Mouse (Mus musculus) heart, adult 2 months (tissue): ENCODE measurements around the gene Tfap4. TPM values are rescaled to one million over a fixed set of nuclear protein-coding genes. Genes with fewer than 3 reads are reported as not detected.
"Not testable (repeated sequence)": the region's sequence is repeated elsewhere in the genome, so short reads cannot be mapped to it uniquely, and the experiment has no call there.

Source experiments
- DNase-seq, 2 experiments: peaks; one replicate each; pipeline ENCODE4 v3.0.0; 2021
- H3K27ac ChIP-seq: fragments of 200-600 bp; 2 replicates; pipeline ENCODE4 v1.8.1; 2022
- H3K27me3 ChIP-seq: fragments of 200-500 bp; 2 replicates; pipeline ENCODE4 v1.6.1; 2012; ENCODE audit warnings: mild to moderate bottlenecking, low read length, inconsistent platforms, mixed read lengths; ENCODE audit not compliant: control insufficient read depth, insufficient read depth
- H3K36me3 ChIP-seq: fragments of 200-500 bp; 2 replicates; pipeline ENCODE4 v1.6.1; 2012; ENCODE audit warnings: low read length, inconsistent platforms; ENCODE audit not compliant: control insufficient read depth, insufficient read depth
- H3K4me1 ChIP-seq: fragments of 200-500 bp; 2 replicates; pipeline ENCODE4 v1.6.1; 2011; ENCODE audit warnings: low read length; ENCODE audit not compliant: control insufficient read depth, insufficient read depth
- H3K4me3 ChIP-seq: fragments of 200-600 bp; 2 replicates; pipeline ENCODE4 v1.8.1; 2022
- H3K79me2 ChIP-seq: fragments of 200-500 bp; replicated peaks from 2 replicates; pipeline ENCODE4 v1.6.1; 2012; ENCODE audit warnings: mild to moderate bottlenecking, inconsistent platforms, low read length, moderate library complexity, mixed read lengths; ENCODE audit not compliant: control insufficient read depth, insufficient read depth
- H3K9ac ChIP-seq: fragments of 200-500 bp; 2 replicates; pipeline ENCODE4 v1.6.1; 2012; ENCODE audit warnings: low read depth, mild to moderate bottlenecking, control low read depth, inconsistent platforms, low read length, mixed read lengths
- CTCF ChIP-seq: fragments of 200-600 bp; IDR thresholded peaks from 2 replicates; pipeline ENCODE4 v1.8.1; 2022; ENCODE audit warnings: antibody characterized with exemption, mild to moderate bottlenecking, moderate library complexity
- EP300 ChIP-seq: fragments of 200-500 bp; IDR thresholded peaks from 2 replicates; pipeline ENCODE4 v1.6.1; 2011; ENCODE audit warnings: low read depth, low read length, control low read depth; ENCODE audit not compliant: insufficient read depth
- POLR2A ChIP-seq: fragments of 200-500 bp; IDR thresholded peaks from 2 replicates; pipeline ENCODE4 v1.6.1; 2011; ENCODE audit warnings: mild to moderate bottlenecking, low read depth, low read length, control low read depth; ENCODE audit not compliant: insufficient read depth
- WGBS: fragments of 180-500 bp; shearing (Covaris S2); methylation state at CpG from one replicate; pipeline ENCODE4 v1.1.7; 2018; 5-methylcytosine and 5-hydroxymethylcytosine counted together
- intact Hi-C: fragments of 180-260 bp; cut with DNase I; formaldehyde crosslinking; loops from one replicate; pipeline ENCODE4 v1.15.1; 2025
- polyA plus RNA-seq: library from polyadenylated mRNA; depleted of rRNA; stranded (reverse); fragments of >200 nt; gene quantifications from 2 replicates; pipeline ENCODE4 v1.2.3, GENCODE M21; 2012
- total RNA-seq, 2 experiments: library from RNA; stranded (reverse); gene quantifications; 2 replicates each; pipeline ENCODE4 v1.2.3; 2021

Gene Tfap4
- total and polyA plus RNA-seq, 3 experiments = 2.4 to 3.4 (median 3.2) TPM

DNA sequence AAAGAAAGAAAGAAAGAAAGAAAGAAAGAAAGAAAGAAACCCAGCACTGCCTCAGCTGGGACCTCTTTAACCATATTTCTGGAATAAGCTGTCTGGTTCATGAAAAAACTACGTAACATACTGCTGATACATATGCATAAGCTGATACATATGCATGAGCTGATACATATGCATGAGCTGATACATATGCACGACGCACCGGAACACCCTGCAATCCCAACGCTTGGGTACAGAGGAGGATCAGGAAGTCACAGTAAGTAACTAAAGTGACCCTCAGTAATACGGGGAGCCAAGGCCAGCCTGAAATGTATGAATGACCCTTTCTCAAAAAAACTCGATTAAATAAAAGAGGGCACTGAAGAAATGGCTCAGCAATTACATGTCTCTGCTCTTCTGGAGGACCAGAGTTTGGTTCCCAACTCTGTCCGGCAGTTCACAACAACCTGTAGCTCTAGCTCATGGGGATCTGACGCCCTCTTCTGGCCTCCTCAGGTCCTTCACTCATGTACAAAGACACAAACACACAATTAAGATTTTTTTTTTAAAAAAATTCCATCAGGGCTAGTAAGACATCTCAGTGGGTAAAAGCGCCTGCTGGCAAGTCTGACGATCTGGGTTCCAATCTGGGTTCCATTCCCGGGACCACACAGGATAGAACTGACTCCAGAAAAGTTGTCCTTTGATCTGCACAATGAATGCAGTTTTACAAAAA, 19.4 kb downstream of the Tfap4 start:
- TF ChIP-seq EP300 (no peak), POLR2A (no peak), CTCF (no peak)
- intact Hi-C loops = loop anchor here (5.0 kb wide), 1 partner anchor 118 kb away; the partner anchor contains the start of gene Adcy9
- H3K79me2 ChIP-seq = no peaks in the 10 kb centered on the region
- DNase-seq = no peak
- no peaks in the 10 kb centered on the region for H3K27me3 ChIP-seq
- peaks cover 2% of the 10 kb centered on the region for H3K4me1 ChIP-seq
- H3K9ac ChIP-seq = no peak overlapping the region
- WGBS = 91% methylated on average over 12 of the region's 12 CpGs
- H3K36me3 ChIP-seq = no peaks in the 10 kb centered on the region
- H3K27ac ChIP-seq = no peak overlapping the region
- no peak overlapping the region for H3K4me3 ChIP-seq

DNA sequence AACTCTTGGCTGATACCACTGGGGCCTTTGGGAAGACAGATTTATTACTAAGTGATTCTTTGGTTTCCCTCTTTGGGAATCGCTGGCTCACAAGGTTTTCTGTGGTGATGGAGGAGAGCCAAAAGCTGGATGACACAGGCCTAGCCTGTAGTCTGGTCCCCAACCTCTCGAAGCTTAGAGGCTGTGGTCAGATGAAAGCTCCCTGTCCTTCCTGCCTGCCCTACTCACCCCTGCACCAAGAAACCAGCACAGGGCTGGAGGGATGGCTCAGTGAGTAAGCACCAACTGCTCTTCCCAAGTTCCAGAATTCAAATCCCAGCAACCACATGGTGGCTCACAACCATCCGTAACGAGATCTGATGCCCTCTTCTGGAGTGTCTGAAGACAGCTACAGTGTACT, 20.1 kb downstream of the Tfap4 start:
- no peak overlapping the region for H3K9ac ChIP-seq
- H3K36me3 ChIP-seq = no peaks in the 10 kb centered on the region
- no peak overlapping the region for H3K27ac ChIP-seq
- WGBS = 82% methylated on average over 4 of the region's 4 CpGs
- no peaks in the 10 kb centered on the region for H3K27me3 ChIP-seq
- H3K4me3 ChIP-seq = no peak overlapping the region
- no peak for DNase-seq
- intact Hi-C loops = no loop called here
- peaks cover 2% of the 10 kb centered on the region for H3K4me1 ChIP-seq
- no peaks in the 10 kb centered on the region for H3K79me2 ChIP-seq
- no peak for TF ChIP-seq CTCF
- TF ChIP-seq POLR2A = no peak
- TF ChIP-seq EP300 = no peak

DNA sequence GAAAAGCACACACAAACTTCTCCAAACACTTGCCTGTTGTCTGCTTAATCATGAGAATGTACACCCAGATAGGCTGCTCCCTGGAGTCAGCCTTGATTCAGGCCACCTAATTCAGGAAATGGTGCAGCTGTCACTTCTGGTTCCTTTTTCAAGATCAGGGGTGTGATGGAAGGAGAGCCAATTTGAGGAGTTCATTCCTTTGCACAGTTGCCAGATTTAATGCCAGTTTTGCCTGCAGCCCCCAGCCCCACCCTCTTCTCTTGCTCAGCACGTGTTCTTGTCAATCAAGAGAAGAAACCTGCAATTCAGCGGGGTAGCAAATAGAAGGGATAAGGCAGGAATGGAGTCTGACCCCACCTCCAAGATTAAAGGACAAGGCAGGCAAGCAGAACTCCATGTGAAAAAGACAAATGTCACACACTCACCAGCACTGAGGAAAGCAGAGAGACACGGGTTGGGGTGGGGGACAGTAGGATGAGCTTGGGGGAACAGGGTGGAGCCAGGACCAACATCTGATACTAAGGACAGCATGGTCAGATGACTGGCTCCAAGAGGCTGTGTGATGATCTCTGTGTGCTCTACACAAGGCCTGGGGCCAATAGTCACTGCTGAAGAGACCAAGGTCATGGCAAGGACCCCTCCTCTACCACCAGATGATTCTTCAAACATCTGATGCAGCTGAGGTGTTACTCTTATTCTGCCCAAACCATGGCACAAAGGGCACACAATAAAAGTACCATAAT, 21.9 kb downstream of the Tfap4 start:
- H3K27ac ChIP-seq = no peak overlapping the region
- WGBS = 46% methylated on average over 3 of the region's 3 CpGs
- no peaks in the 10 kb centered on the region for H3K27me3 ChIP-seq
- intact Hi-C loops = no loop called here
- no peak for DNase-seq
- H3K4me3 ChIP-seq = no peak overlapping the region
- no peaks in the 10 kb centered on the region for H3K36me3 ChIP-seq
- no peaks in the 10 kb centered on the region for H3K79me2 ChIP-seq
- H3K4me1 ChIP-seq = peaks cover 2% of the 10 kb centered on the region
- no peak overlapping the region for H3K9ac ChIP-seq
- TF ChIP-seq POLR2A = no peak
- no peak for TF ChIP-seq CTCF
- TF ChIP-seq EP300 = no peak

DNA sequence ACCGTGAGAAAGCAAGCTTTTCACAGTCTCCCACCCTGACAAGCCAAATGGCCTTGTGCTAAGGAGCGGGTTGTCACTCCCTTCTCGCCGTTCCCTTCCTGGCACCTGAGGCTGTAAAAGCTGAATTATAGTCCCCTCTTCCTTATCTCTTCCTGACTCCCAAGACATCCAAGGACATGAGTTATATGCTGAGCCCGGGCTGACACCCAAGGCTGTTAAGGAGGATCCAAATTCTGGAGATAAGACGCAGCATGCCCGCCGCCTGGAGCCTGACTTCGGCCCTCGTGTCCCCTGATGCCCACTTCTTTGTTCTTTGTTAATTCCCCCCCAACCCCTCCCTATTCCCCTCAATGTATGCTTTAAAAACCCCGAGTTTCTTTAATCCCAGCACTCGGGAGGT, 32.3 kb downstream of the Tfap4 start:
- H3K9ac ChIP-seq, DNase-seq, intact Hi-C loops, H3K4me1 ChIP-seq, H3K4me3 ChIP-seq, H3K27ac ChIP-seq, H3K27me3 ChIP-seq, H3K36me3 ChIP-seq, H3K79me2 ChIP-seq: not testable (repeated sequence)
- WGBS = 71% methylated on average over 12 of the region's 12 CpGs

DNA sequence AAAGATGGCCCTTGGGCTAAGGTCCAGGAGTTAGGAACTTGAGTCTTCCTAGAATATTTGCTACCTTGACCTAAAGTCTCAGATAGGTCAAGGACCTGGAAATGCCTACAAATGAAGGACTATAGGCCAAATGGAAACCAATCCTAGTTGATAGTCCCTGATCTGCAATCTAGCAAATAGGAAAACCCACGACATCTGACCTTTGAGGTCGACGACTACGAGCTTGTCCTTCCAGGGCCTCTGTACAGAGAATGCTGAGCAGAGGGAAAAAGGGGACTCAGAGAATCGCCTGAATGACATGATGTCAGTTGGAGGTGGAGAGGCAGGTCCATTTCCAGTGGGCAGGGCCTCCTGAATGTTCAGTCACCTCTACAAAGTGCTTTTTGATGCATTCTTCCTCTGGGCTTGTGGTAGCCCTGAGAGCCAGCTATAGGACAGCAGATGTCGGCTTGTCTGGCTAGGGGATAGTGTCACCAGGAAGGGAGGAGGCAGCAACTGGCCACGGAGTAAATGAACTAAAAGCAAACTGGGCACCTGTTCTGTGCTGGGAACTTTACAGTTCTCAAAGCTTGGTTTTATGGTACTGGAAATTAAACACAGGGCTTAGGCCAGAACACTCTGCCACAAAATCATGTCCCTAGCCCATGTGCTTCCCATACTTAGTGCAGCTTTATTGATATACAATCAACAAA, 36.2 kb downstream of the Tfap4 start:
- Histone ChIP-seq H3K9ac (peak overlapping the region; percentile 89; the same call in 1 of the 2 replicates), H3K4me3 (peak overlapping the region; percentile 58), H3K27me3 (no peaks in the 10 kb centered on the region), H3K4me1 (no peaks in the 10 kb centered on the region), H3K27ac (peak overlapping the region; percentile 97), H3K36me3 (peaks cover 5% of the 10 kb centered on the region; the same call in 1 of the 2 replicates), H3K79me2 (no peaks in the 10 kb centered on the region)
- DNase-seq = no peak
- intact Hi-C loops = no loop called here
- WGBS = 52% methylated on average over 7 of the region's 7 CpGs
- TF ChIP-seq CTCF = no peak
- TF ChIP-seq POLR2A = no peak
- no peak for TF ChIP-seq EP300

DNA sequence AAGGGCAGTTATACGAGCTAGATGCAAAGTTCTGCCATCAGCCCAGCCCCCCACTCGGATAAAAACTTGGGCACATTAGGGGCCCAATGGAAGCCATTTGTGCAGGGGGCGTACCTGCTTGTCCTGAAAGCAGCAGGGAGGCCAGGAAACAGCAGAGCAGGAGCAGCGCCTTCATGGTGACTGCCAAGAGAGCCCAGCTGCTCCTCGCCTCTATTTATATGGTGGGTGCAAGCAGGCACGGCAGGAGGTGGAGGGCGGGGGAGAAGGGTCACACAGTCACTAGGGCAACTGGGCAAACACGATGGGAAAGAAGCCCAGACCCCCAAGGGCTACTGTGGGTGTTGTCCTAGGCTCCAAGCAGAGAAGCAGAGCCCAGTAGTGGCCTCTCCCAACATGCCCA, 36.8 kb downstream of the Tfap4 start:
- Histone ChIP-seq H3K27me3 (no peaks in the 10 kb centered on the region), H3K79me2 (no peaks in the 10 kb centered on the region), H3K9ac (peak overlapping the region; percentile 89), H3K4me1 (no peaks in the 10 kb centered on the region), H3K27ac (peak overlapping the region; percentile 97), H3K36me3 (peaks cover 7% of the 10 kb centered on the region), H3K4me3 (peak overlapping the region; percentile 58)
- peak; percentile 67 to 72 for DNase-seq
- TF ChIP-seq POLR2A (peak; percentile 92), CTCF (no peak), EP300 (peak; percentile 9; the same call in 1 of the 2 replicates)
- intact Hi-C loops = no loop called here
- whole genome bisulfite sequencing = 55% methylated on average over 8 of the region's 8 CpGs
